Mouse (Mus musculus) G1E (cell line): ENCODE results near the gene Rpl15. TPM values are rescaled to one million over a fixed set of nuclear protein-coding genes. Genes with fewer than 3 reads are reported as not detected.
"Not testable (repeated sequence)": the region's sequence is repeated elsewhere in the genome, so short reads cannot be mapped to it uniquely, and the experiment has no call there.

Experiments used
- ATAC-seq: 2 replicates; pipeline ENCODE4 v1.8.0; 2016; ENCODE audit warnings: mild to moderate bottlenecking; ENCODE audit not compliant: insufficient number of reproducible peaks, poor library complexity, low FRiP score, severe bottlenecking; ENCODE audit errors: extremely low read depth
- DNase-seq: peaks from one replicate; pipeline ENCODE4 v3.0.0; 2012; ENCODE audit warnings: low spot score
- H3K27me3 ChIP-seq: 2 replicates; pipeline ENCODE4 v1.6.1; 2012; ENCODE audit warnings: mild to moderate bottlenecking, low read length, inconsistent platforms; ENCODE audit not compliant: insufficient read depth
- H3K36me3 ChIP-seq: replicated peaks from 2 replicates; pipeline ENCODE3; 2012; ENCODE audit warnings: mild to moderate bottlenecking, inconsistent platforms
- H3K4me1 ChIP-seq: 2 replicates; pipeline ENCODE4 v1.6.1; 2012; ENCODE audit warnings: low read depth, low read length, inconsistent platforms, mixed read lengths; ENCODE audit not compliant: insufficient read depth
- H3K4me3 ChIP-seq: 2 replicates; pipeline ENCODE4 v1.5.1; 2012; ENCODE audit warnings: low read depth, mild to moderate bottlenecking, inconsistent platforms, low read length, moderate library complexity, mixed read lengths
- H3K9me3 ChIP-seq: replicated peaks from 2 replicates; pipeline ENCODE4 v1.6.1; 2012; ENCODE audit warnings: inconsistent platforms
- CTCF ChIP-seq: IDR thresholded peaks from 2 replicates; pipeline ENCODE4 v1.5.1; 2012; ENCODE audit warnings: low read depth, low read length, inconsistent platforms, mixed read lengths
- GATA1 ChIP-seq: IDR thresholded peaks from 2 replicates; pipeline ENCODE4 v1.6.1; 2012; ENCODE audit warnings: borderline replicate concordance, low read length, inconsistent platforms, mixed read lengths
- GATA2 ChIP-seq: IDR thresholded peaks from 2 replicates; pipeline ENCODE4 v1.6.1; 2012; ENCODE audit warnings: low read depth, low read length, inconsistent platforms, borderline replicate concordance
- POLR2AphosphoS5 ChIP-seq: IDR thresholded peaks from 2 replicates; pipeline ENCODE4 v1.6.1; 2012; ENCODE audit warnings: low read depth, low read length, inconsistent platforms; ENCODE audit not compliant: insufficient replicate concordance
- TAL1 ChIP-seq: conservative IDR thresholded peaks from 2 replicates; pipeline ENCODE4 v1.6.1; 2012; ENCODE audit warnings: low read depth, low read length, inconsistent platforms, mixed read lengths
- polyA plus RNA-seq: library from polyadenylated mRNA; stranded (reverse); fragments of >175 nt; gene quantifications from 2 replicates; pipeline ENCODE4 v1.2.3, GENCODE M21; 2012
- total RNA-seq, 2 experiments: library from RNA; stranded (forward) in 1 of 2; stranded (reverse) in 1 of 2; fragments of 200-1000 nt in 1 of 2; fragments of >200 nt in 1 of 2; fragmentation: Nextera tagmentation in 1 of 2; gene quantifications; 2 replicates each; pipeline ENCODE4 v1.2.3; 2014 to 2017

The Rpl15 gene
- total and polyA plus RNA-seq, 3 experiments, result 145 to 2,038 (median 1,734) TPM

GRCm38 (mm10) chr14:18285476-18285875 lies 14.3 kb upstream of the Rpl15 start:
- no peaks in the 10 kb centered on the region for H3K4me1 ChIP-seq
- H3K27me3 ChIP-seq, result no peaks in the 10 kb centered on the region
- TF ChIP-seq CTCF (no peak), TAL1 (no peak), GATA1 (no peak), POLR2AphosphoS5 (no peak), GATA2 (no peak)
- DNase-seq, result no peak
- H3K36me3 ChIP-seq, result peaks cover 63% of the 10 kb centered on the region
- H3K4me3 ChIP-seq, result no peak overlapping the region
- ATAC-seq, result no peak
- H3K9me3 ChIP-seq, result no peaks in the 10 kb centered on the region

GRCm38 (mm10) chr14:18284581-18284980 lies 13.4 kb upstream of the Rpl15 start:
- peak; percentile 40; the same call in 1 of the 2 replicates for ATAC-seq
- Histone ChIP-seq H3K9me3 (no peaks in the 10 kb centered on the region), H3K4me1 (no peaks in the 10 kb centered on the region), H3K4me3 (no peak overlapping the region), H3K27me3 (no peaks in the 10 kb centered on the region), H3K36me3 (peaks cover 64% of the 10 kb centered on the region)
- DNase-seq, result no peak
- TF ChIP-seq GATA1, result no peak
- no peak for TF ChIP-seq POLR2AphosphoS5
- no peak for TF ChIP-seq TAL1
- no peak for TF ChIP-seq CTCF
- no peak for TF ChIP-seq GATA2

- TF ChIP-seq CTCF (no peak), GATA1 (no peak), GATA2 (no peak), TAL1 (no peak), POLR2AphosphoS5 (no peak)
- no peak for ATAC-seq
- Histone ChIP-seq H3K27me3 (no peaks in the 10 kb centered on the region), H3K36me3 (peaks cover 78% of the 10 kb centered on the region), H3K9me3 (no peaks in the 10 kb centered on the region), H3K4me1 (no peaks in the 10 kb centered on the region), H3K4me3 (no peak overlapping the region)
- no peak for DNase-seq
Observed at GRCm38 (mm10) chr14:18280375-18280774, 9.2 kb upstream of the Rpl15 start.

GRCm38 (mm10) chr14:18274526-18274925 lies 3.3 kb upstream of the Rpl15 start:
- Histone ChIP-seq H3K36me3 (peaks cover 54% of the 10 kb centered on the region), H3K9me3 (no peaks in the 10 kb centered on the region), H3K4me1 (peaks cover 6% of the 10 kb centered on the region), H3K4me3 (no peak overlapping the region), H3K27me3 (no peaks in the 10 kb centered on the region)
- TF ChIP-seq GATA2 (no peak), TAL1 (no peak), CTCF (no peak), GATA1 (no peak), POLR2AphosphoS5 (no peak)
- DNase-seq (no peak), ATAC-seq (no peak)

GRCm38 (mm10) chr14:18271666-18272065 lies 475 bp upstream of the Rpl15 start:
- Histone ChIP-seq H3K27me3 (no peaks in the 10 kb centered on the region), H3K4me1 (peaks cover 13% of the 10 kb centered on the region), H3K9me3 (no peaks in the 10 kb centered on the region), H3K36me3 (peaks cover 47% of the 10 kb centered on the region), H3K4me3 (peak overlapping the region; percentile 99)
- no peak for ATAC-seq
- DNase-seq, result peak; percentile 23
- TF ChIP-seq TAL1 (no peak), CTCF (no peak), GATA1 (no peak), POLR2AphosphoS5 (no peak), GATA2 (no peak)

GRCm38 (mm10) chr14:18269947-18270528 lies 1.2 kb downstream of the Rpl15 start:
- not testable (repeated sequence) for DNase-seq

More at GRCm38 (mm10) chr14:18269947-18270528, 1.2 kb downstream of the Rpl15 start:
- H3K4me1 ChIP-seq, result peaks cover 13% of the 10 kb centered on the region
- not testable (repeated sequence) for H3K9me3 ChIP-seq, H3K27me3 ChIP-seq, ATAC-seq
- H3K36me3 ChIP-seq, result peaks cover 37% of the 10 kb centered on the region
- H3K4me3 ChIP-seq, result peak overlapping the region; percentile 99
